Mouse (Mus musculus) layer of hippocampus, adult 18-20 months (tissue): ENCODE measurements at regions not wholly inside any gene's neighbourhood (a gene's known extent, or its start where the extent isn't known, plus 50 kb on each side); places are given as distances from the start of the nearest gene placed in this dataset.

ENCODE experiments used
- DNase-seq, 2 experiments: peaks; one replicate each; pipeline ENCODE4 v3.0.0; 2022; ENCODE audit warnings: low spot score in 2 of 2

DNA sequence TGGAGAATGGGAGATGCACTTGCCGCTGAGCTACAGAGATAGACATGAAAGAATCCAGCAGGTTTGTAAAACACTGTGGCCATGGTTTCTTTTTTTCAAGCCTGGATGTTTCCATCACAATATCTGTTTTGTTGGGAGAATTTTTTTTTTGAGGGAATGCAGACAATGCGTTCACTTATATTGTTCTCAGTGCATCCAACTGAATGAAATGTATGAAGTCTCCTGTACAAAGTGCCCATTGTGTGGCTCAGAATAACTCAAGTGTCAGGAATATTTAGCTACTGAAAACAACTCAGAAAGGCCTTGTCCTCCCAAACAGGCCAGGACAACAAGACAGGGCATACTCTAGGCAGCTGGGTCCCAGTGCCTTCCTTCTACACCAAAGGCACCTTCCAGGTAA, 120.3 kb upstream of the Ado start:
- no peak for DNase-seq

DNA sequence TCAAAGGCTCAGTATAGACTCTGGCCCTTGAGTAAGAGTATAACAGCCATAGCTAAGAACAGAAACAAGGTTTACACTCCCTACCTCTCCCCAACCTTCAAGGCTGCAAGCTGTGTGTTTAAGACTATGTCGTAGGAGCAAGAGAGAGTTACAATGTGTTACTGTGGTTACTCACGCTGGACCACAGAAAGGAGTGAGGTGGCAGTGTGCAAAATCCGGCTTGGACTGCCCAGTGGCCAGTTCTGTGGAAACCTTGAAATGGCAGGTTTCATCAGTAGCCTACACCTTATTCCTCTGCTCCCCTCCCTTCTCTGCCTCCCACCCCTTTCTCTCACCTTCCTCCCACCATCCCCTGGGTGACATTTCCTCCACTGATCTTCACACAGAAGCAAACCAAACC, 114.3 kb upstream of the Ado start:
- no peak for DNase-seq

DNA sequence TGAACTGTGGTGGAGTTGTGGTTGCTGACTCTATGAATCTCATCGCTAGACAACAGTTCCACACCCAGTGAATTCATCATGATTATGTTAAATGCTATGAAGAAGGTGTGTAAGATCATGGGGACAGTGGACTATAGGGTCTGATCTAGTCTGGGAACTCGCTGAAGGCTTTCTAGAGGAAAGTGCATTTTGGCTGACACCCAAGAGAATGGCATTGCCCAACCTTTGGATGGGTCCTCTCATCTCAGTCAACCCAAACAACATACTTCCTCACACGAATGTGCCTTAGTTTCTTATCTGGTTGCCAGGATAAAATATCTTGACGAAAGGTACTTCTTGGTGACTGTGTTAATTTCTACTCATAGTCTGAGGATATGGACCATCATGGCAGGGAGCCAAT, 112.9 kb upstream of the Ado start:
- DNase-seq, result no peak

DNA sequence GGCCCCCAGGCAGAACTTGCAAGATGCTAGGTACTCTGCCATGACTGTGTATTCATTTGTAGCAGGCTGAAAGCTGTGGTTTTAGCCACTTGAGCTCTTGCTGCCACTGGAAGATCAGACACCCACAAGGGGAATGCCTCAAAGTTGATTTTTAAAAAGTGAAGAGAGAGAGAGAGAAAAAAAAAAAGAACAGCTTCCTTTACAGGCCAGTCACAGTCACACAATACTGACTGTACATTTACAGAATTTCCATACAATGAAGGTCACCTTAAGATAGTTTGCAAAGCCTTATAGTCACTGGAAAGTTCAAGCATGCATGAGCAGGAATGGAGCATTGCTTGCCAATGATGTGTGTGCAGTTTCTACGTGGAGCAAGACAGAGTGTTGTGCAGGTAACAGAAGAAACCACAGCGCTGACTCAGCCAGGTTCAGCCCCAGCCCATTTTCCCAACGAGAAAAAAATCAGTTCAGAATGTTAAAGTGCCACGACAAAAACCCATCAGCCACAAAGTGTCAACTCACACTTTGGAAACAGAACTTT, 109.3 kb upstream of the Ado start:
- no peak for DNase-seq

DNA sequence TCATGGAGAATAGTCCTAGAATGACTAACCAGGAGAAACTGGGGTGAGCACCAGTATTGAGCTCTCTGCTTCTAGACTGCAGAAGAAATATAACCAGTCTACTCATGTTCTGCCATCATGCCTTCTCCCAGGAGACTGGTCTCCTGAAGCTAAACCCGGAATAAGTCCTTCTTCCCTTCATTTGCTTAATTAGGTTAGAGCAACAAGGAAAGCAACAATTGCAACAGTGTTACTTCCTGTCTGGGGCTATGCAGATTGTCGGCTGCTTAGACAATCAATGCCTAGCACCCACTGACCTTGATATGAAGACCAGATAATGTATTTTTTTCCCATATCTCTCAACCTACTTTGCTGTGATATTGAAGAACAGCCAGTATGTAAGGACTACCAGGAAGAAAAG, 108.5 kb upstream of the Ado start:
- DNase-seq, result no peak

DNA sequence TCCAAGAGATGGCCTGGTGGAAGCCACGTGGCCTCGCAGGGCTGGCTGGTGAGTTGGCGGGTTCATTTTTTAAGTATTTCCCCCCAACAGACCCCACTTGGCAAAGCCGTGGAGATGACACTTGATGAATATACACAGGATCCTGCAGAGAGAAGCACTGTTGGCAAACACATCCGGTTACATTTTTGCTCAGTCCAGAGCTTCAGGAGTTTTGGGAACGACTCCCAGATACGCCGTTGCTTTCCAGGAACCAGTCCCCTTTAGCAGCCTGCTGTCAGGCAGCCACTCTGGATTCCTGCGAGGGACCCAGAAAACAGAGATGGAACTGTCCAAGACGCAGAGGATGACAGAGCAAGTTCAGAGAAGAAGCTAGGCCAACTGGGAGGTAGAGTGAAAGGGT, 105.8 kb upstream of the Ado start:
- DNase-seq, result no peak

DNA sequence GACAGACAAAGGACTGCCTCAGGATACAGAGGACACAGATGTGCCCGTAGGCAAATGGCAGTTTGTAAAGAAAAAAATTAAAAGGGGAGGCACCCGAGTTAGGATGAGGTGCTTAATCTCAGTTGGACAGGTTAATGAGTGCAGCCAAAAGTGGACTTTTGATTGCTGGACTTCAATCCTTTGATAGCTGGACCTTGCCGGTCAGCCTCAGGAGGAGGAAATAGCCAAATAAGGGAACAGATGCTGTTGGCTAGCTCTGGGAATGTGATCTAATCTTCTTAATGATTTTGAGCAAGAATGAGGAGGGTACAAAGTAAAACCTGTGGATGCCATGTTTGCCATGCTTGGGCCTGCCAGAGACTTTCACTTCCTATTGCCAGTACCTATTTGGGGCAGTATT, 103.5 kb upstream of the Ado start:
- DNase-seq, result no peak

DNA sequence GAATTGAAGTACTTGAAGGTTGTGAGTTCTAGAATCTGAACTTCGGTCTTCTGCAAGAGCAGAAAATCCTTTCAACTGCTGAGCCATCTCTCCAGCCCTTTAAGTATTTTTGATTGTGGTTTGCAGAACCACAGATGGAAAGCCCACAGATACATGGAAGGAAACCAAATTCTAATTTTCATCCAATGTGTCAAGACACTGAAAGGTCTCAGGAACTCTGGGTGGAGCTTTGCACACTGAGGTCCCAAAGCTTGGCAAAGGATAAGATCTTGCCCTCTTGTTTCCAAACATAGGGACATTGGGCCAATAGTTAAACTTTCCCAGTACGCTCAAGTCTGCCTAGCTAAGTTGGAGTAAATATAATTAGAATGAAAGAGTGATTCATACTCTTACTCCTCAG, 102.6 kb upstream of the Ado start:
- DNase-seq, result no peak

DNA sequence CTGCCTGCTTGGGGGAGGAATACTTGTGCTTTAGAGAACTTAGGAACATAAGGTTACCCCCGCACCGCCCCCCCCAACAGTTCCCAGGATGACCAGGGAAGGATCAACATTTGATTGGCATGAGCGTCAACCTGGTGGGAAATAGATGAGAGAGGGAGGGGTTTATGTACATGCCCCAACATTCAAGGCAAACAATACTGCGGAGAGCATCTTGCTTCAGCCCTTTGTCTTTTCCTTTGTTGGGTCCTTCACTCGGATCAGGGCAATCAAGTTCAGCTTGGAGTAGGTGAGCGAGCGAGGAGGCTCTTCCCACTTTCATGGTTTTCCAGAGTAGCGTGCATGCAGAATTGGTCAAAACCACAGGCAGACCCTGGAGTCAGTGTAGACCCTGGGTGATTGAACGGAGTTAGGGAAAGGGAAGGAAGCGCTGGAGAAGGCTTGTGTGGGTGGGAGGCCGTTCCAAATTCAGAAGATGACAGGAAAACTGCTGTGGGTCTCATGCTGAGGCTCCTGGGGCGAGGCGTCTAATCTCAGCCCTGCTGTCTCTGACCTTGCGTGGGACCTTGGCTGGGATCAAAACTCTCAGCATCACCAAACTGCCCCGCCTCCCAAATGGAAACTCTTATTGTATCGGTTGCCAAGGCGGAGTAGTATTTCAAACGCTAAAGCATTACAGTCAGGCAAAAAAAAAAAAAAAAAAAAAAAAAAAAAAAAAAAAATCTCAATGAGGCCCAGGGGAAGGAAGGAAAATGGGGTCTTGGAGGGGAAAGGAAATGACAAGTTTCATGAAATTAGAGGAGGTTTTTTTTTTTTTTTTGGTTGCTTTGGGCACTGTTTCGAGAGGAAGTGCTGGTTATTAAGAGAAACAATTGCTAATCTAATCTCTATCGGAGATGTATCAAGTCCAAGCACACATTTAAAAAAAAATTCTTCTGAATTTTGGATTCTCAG, 99.3 kb upstream of the Ado start:
- no peak for DNase-seq

DNA sequence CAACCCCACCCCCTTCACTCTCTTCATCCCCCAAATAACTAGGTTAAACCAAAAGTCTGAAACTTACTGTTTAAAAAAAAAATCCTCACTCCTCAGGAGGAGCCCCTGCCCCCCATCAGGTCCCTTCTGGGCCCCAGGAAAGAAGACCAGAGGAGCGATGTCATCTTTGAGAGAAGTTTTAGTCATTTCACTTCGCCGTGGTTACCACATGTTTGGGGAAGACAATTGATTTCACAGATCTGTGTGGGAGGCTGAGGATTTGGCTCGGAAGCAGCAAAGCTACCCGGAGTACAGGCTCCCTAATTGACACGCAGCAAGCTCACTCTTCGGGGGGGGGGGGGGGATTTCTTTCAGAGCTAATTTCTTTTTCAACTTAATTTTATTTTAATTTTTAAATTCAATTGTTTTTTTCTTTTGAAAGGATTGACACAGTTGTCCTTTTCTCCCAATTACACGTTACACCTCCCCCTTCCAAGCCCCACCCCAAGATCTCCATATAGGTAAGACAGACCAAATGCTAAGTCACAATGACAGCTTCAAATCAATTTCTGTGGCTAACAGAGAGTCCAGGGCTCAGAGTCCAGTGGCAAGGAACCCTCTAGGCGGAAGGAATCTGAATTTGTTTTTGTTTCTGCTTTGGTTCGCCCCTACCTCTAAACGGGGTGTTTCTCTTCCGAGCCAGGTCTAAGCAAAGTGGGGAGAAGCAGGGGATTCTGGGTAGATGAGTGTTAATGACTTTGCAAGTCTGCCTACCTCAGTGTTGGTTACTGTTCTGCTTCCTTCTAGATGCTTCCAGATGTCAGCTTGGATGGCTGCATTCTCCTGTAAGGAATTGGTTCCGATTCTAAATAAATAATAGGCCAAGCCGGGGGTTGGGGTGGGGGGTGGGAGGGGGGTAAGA, 98.2 kb upstream of the Ado start:
- DNase-seq, result peak in 1 of 2 experiments; percentile 46

DNA sequence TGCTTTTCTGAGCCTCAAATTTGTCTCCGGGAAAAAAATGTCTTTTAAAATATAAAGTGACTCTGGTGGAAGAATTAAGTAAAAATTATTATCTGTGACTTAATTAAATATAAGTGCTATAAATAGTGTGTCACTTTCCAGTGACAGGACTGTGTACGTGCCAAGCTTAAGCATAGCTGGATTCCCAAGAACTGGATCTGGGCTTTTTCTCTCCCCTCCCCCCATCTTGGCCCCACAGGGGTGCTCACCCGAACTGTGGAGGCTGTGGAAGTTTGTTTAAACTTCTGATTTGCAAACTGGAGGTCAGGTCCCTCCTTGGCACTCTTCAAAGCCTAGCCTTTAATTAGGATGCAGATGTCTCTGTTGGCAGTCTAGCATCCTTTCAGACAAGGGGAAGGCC, 97.1 kb upstream of the Ado start:
- DNase-seq, result no peak

DNA sequence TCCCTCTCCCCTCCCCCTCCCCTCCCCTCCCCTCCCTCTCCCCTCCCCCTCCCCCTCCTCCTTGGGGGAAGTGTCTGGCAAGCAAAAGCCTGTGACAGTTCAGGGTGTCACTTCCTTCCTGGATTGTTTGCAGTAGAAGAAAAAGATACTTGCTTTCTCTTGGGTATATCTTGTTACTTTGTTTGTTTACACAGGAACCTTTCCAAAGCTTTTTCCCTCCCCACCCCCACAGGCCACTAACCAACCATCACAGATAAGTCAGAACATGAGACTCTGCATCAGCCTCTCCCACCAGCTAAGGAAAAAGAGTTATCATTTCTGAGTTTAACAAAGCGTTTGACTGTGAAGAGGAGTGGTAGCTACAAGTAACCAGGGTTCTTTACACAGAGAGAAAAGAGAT, 95.5 kb upstream of the Ado start:
- no peak for DNase-seq

DNA sequence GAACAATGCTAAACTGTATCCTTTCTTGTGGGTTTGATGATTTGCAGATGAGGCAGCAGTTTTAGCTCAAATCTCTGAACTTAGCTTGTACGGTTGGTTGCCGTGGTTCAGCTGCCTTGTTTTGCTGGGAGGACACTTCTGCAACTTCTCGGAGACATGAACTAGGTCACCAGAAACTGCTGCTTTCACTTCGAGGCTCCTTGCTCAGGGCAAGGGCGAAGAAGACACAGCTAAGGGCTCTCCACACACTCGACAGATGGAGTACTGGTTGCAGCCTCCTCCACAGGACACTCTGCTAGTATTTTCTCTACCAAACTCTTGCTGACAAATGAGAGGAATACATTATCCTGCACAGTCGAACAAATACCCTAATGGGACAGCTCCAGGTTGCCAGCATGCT, 94.9 kb upstream of the Ado start:
- DNase-seq, result no peak

DNA sequence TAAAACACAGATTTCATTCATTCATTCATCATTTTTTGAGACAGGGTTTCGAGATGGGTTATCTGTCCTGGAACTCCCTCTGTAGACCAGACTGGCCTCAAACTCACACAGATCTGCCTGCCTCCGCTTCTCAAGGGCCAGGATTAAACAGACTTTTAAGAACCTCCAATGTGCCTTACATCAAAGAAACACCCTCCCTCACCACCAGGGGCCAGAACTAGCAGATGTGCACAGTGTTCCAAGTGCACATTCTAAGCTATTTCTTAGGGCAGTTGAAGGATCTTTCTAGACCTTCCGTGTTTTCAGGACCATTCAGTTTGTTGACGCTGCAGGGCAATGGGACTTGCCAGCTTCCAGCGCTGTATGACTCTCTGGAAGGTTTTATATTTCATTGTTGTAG, 88.6 kb upstream of the Ado start:
- DNase-seq, result no peak

DNA sequence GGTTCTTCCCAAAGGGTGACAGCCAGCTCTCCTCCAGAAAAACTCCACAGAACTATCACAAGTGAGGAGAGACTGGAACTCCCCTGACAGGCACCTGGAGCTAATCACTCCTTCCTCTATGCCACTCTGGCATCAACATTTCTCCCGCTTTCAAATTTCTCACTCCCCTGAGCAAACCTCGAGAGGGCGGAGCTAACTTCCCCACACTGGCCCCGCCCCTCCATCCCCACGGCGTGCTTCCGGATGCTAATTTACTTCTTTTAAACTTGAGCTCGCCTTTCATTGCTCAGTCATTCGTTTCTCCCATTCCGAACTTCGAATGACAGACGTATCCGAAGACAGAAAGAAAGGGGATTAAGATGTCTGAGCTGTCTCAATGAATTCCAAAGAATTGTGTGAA, 87.8 kb upstream of the Ado start:
- no peak for DNase-seq

DNA sequence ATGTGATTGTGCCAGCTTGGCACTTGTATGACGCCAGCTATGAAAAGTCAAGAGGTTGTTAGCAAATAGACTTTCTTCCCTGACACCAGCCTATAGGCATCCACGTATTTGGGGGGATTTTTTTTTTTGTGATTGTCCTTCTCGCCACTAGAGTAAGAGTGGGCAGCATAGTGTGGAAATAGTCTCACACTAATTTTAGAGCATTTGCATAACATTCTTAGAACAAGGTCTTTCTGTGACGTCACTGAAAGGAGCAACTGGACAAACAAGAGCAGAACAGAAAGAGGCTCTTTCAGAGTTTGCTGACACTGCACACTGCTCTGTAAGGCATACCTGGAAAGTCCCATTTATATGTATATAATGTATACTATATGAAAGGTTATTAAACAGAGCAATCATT, 86.0 kb upstream of the Ado start:
- DNase-seq, result no peak

DNA sequence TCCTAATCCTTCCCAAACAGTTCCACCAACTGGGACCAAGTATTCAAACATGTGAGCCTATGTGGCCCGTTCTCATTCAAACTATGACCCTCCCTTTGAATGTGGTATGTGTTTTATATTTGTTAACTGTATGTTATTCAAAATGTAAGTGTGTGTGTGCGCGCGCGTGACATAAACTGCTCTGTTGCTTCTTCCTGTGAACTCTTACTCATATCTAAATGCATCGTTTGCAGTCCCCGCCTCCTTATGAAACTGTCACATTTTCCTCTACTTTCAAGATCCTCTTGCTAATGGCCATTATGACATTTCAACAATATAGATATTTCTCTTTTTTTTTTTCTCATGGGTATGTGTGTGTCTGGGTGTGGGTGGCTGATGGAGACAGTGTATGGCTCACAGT, 84.3 kb upstream of the Ado start:
- DNase-seq, result no peak

DNA sequence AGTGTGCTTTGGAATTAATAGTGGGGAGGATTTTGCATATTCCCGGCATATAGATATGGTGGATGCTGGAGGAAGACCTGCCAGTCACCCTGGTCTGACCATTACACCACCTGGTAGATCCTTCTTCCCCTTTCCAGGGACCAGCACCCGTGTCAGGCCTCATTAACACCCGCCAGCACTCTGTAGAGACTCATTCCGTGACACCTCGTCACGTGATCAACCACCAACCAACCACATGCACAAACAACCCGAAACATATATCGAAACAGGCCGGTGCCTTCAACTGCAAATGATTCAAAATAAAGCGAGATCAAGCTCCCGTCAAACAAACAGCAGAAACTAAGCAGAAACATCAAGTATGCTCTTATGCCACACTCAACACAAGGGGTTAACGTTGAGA, 74.6 kb upstream of the Ado start:
- DNase-seq, result no peak

DNA sequence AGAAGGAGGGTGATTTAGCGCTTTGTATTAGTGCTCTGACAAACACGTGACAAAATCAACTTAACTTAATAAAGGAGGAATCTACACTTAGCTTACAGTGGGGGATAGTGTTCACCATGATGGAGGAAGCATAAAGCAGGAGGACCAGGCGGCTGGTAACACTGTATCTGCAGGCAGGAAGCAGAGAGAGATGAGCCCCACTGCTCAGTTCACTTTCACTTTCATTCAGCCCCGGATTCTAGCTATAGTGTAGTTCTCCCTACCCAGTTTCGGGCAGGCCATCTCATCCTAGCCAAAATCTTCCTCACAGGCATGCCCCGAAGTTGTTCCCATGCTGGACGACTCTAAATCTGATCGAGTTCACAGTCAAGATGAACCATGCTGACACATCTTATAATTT, 71.3 kb upstream of the Ado start:
- no peak for DNase-seq

DNA sequence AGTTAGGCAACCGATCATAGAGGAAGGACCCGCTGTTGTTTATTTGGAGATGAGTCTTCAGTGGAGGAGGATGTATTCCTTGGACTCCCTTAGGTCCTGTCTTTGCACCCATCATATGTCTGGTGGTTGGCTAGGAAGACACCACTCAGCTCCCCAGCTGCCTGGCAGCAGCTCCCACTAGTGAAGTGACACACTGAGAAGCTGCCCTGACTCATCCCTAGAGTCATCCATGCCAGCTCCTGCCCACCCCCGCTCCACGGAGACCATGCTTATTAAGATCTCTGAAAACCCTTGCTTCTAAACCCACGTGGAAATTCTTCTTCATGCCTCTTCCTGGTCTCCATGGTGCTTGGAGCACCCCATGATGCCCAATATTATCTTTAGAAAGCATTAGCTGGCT, 69.4 kb upstream of the Ado start:
- peak in 1 of 2 experiments; percentile 5 for DNase-seq

DNA sequence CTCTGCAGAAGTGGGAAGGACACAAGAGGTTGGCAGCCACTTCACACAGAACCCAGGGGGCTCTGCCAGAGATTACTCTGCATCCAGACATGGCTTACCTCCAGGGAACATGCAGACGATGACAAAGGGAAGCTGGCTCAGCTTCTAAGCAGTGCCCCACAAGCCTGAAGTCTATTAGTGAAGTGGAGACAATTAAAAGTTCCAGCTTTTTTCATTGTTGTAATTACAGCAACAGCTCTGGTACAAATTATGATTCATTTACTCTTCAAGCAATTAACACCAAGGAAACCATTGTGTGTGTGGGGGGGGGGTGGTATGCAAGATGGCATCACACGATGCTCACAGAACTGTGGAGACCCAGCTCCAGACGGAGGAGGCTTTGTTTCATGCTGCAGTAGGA, 66.3 kb upstream of the Ado start:
- DNase-seq, result peak in 1 of 2 experiments; percentile 3

DNA sequence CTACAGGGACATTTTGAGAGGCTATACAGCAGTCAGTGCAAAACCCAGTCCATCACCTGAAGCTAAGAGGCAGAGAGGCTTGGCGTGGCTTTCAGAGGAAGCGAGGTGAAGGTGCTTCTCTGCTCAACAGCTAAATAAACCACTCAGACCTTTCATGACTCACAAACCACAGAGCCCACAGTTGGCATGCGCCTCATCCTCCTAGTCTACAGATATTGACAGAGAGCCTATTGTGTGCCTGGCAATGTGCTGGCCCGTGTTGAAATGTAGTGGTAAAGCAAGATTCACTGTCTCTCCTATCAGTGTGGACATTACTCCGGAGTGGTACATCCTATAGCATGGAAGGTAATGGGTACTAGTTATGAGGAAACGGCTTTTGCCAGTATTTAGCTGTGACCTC, 61.9 kb upstream of the Ado start:
- DNase-seq, result no peak
